Mouse (Mus musculus) heart, embryonic 13.5 days (tissue): Measurements from ENCODE around the gene Zfp36l2. TPM values are rescaled to one million over a fixed set of nuclear protein-coding genes. Genes with fewer than 3 reads are reported as not detected.

Source experiments
- ATAC-seq: fragments of 200-750 bp; cut with Nextera tagmentation; 2 replicates; pipeline ENCODE4 v1.8.0; 2017; ENCODE audit warnings: moderate TSS enrichment; ENCODE audit not compliant: insufficient number of reproducible peaks, low FRiP score, low TSS enrichment; ENCODE audit errors: extremely low read depth
- H3K27ac ChIP-seq: fragments of 300-500 bp; sonication (generic); replicated peaks from 2 replicates; pipeline ENCODE4 v1.5.1; 2015; ENCODE audit warnings: moderate library complexity, mild to moderate bottlenecking, inconsistent platforms
- H3K27me3 ChIP-seq: fragments of 300-500 bp; sonication (generic); replicated peaks from 2 replicates; pipeline ENCODE4 v1.6.1; 2015; ENCODE audit warnings: mild to moderate bottlenecking, inconsistent platforms
- H3K36me3 ChIP-seq: fragments of 300-500 bp; sonication (generic); 2 replicates; pipeline ENCODE4 v1.6.1; 2015; ENCODE audit warnings: mild to moderate bottlenecking, inconsistent platforms
- H3K4me1 ChIP-seq: fragments of 300-500 bp; sonication (generic); 2 replicates; pipeline ENCODE4 v1.6.1; 2015; ENCODE audit warnings: inconsistent platforms
- H3K4me2 ChIP-seq: fragments of 300-500 bp; sonication (generic); 2 replicates; pipeline ENCODE4 v1.6.1; 2015; ENCODE audit warnings: inconsistent platforms, mild to moderate bottlenecking, moderate library complexity
- H3K4me3 ChIP-seq: fragments of 300-500 bp; sonication (generic); 2 replicates; pipeline ENCODE4 v1.5.1; 2015; ENCODE audit warnings: moderate library complexity, mild to moderate bottlenecking, inconsistent platforms
- H3K9ac ChIP-seq: fragments of 300-500 bp; sonication (generic); 2 replicates; pipeline ENCODE4 v1.6.1; 2015; ENCODE audit warnings: inconsistent platforms, mild to moderate bottlenecking, moderate library complexity
- H3K9me3 ChIP-seq: fragments of 300-500 bp; sonication (generic); 2 replicates; pipeline ENCODE4 v1.6.1; 2016; ENCODE audit warnings: inconsistent platforms
- WGBS: fragments of 180-500 bp; shearing (Covaris S2); methylation state at CpG from one replicate; pipeline ENCODE4 v1.1.7; 2015; ENCODE audit warnings: mixed read lengths; 5-methylcytosine and 5-hydroxymethylcytosine counted together
- polyA plus RNA-seq: library from polyadenylated mRNA; unstranded; fragments of >200 nt; fragmentation: Nextera tagmentation; extraction: Ambion mirVana; gene quantifications from 2 replicates; pipeline ENCODE4 v1.2.1, GENCODE M21; 2015

The Zfp36l2 gene
- polyA plus RNA-seq, 1 experiment from 2014 or later: 6.2 TPM

DNA sequence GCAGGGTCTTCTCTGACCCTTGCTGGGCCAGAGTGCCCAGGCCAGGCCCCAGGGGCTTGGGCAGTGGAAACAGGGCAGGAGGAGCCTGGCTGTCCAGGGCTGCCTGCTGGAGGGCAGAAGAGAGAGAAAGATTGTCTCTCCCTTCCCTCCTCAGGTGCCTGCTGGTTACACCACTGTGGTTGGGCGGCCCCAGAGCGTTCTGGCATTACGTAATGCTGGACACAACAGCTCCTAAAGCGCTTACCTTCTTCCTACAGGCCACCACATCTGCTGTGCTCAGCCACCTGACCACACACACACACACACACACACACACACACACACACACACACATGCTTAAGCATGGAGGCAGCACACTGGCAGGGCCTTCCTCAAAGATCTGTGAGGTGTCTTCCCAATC is 20.4 kb downstream of the Zfp36l2 start:
- Histone ChIP-seq H3K9me3 (no peaks in the 10 kb centered on the region), H3K27ac (no peak overlapping the region), H3K4me1 (peaks cover under 1% of the 10 kb centered on the region; the same call in 1 of the 2 replicates), H3K4me3 (no peak overlapping the region), H3K27me3 (no peaks in the 10 kb centered on the region), H3K9ac (no peak overlapping the region), H3K36me3 (no peaks in the 10 kb centered on the region), H3K4me2 (no peak overlapping the region)
- no peak for ATAC-seq
- 100% methylated on average over 4 of the region's 4 CpGs for WGBS

DNA sequence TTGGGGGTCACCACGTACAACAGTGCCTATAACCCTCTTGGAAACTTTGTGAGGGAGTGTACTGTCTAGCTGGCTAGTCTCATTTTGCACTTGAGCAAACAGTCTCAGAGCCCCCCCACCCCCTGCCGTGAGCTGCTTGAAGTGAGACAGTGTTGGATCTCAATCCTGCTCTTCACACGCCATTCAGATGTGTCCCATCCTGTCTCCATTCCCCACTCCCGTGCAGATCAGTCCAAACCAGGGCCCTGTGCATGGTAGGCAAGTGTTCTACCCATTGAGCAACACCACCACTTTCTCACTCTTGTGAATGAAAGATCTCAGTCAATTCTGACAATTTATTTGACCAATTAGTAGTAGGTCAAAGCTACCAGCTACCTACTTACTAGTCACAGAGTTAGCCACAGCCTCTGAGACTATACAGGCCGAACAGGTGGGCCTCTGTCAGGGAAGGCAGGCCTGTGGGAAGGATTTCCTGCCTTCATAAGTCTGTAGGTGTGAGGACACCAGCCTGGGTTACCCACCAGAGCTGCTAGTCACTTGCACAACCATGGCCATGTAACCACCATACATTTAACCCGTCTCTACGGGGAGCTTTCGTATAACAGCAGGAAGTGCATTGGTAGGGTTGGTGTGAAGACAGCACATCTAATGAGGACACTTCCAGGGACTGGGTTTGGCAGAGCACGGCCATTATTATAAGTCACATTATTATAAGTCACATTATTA is 21.4 kb downstream of the Zfp36l2 start:
- Histone ChIP-seq H3K9ac (no peak overlapping the region), H3K4me2 (no peak overlapping the region), H3K4me1 (peaks cover 12% of the 10 kb centered on the region), H3K36me3 (no peaks in the 10 kb centered on the region), H3K9me3 (no peaks in the 10 kb centered on the region), H3K4me3 (no peak overlapping the region), H3K27me3 (no peaks in the 10 kb centered on the region), H3K27ac (no peak overlapping the region)
- no peak for ATAC-seq
- WGBS: 83% methylated on average over 9 of the region's 9 CpGs

DNA sequence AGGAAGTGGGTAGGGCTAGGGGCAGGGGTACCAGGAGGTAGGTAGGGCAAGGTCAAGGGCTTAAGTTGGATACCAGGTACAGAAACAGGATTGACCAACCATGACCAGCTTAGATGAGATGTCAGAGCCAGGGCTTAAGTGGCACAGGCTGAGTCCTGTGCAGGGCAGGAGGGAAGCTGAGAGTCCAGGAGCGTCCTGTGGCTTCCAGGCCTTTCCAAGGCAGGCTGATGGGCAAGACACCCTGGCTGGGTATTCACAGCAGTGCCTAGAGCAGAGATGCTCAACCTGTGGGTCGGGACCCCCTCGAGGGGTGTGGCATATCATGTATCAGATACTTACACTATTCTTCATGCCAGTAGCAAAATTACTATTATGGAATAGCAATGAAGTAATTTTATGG is 22.0 kb downstream of the Zfp36l2 start:
- 74% methylated on average over 3 of the region's 3 CpGs for WGBS
- no peak for ATAC-seq
- no peaks in the 10 kb centered on the region for H3K9me3 ChIP-seq

DNA sequence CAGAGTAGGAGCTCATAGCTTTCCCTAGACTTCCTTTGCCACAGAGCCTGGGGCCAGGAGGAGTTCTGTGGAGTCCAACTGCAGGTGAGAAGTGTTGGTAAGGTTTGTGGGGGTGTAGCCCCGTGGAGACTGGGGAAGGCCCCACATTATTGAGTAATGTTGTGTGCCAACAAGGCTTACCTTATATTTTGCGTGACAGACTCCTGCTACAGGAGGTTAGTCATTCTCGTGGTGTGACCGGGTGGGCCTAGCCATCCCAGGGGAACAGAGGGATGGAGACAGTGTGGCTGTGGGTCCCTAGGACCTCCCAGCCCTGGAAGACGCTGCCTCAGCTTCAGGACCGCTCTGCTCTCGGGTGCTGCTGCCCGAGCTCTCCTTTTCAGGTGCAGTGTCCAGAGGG is 23.6 kb downstream of the Zfp36l2 start:
- ATAC-seq: no peak
- Histone ChIP-seq H3K9me3 (no peaks in the 10 kb centered on the region), H3K27me3 (no peaks in the 10 kb centered on the region), H3K4me3 (no peak overlapping the region), H3K4me2 (no peak overlapping the region), H3K27ac (no peak overlapping the region), H3K9ac (no peak overlapping the region), H3K4me1 (peaks cover 17% of the 10 kb centered on the region), H3K36me3 (no peaks in the 10 kb centered on the region)
- 80% methylated on average over 8 of the region's 8 CpGs for WGBS

More for the DNA sequence above, 22.0 kb downstream of the Zfp36l2 start:
- no peak overlapping the region for H3K4me2 ChIP-seq
- peaks cover 17% of the 10 kb centered on the region for H3K4me1 ChIP-seq
- H3K4me3 ChIP-seq: no peak overlapping the region
- no peaks in the 10 kb centered on the region for H3K27me3 ChIP-seq
- no peaks in the 10 kb centered on the region for H3K36me3 ChIP-seq
- no peak overlapping the region for H3K9ac ChIP-seq
- H3K27ac ChIP-seq: no peak overlapping the region

DNA sequence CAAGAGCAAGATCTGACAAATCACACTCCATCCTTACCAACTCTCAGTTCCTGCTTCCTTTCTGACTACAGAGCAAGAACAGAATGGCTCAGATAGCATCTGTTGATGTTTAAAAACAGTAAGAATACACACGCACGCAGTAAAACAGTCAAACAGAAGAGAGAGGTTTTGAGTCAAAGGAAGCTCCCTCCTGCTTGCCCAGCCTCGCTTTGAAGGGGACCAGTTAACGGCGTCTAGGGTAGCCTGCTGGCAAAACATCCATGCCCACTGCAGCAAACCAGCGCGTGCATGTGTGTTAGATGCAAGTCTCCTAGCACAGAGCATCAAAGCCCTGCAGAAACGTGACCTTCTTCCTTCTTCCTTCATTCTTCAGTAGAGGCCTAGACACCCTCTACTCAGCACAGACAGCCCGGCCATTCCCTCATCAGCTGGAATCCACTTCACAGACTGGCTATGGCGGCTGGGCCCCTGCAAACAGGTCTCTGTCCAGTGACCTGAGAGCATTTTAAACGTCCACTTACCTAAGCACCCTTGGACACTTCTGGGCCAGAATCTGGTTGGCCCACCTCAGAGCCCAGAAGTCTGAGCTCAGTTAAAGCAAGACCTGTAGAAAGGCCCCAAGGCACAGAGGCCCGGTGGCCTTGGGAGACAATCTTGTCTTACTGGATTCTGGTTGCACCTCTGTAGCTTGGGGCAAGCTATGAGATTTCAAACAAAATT is 24.5 kb downstream of the Zfp36l2 start:
- Histone ChIP-seq H3K27ac (no peak overlapping the region), H3K27me3 (no peaks in the 10 kb centered on the region), H3K4me3 (no peak overlapping the region), H3K9me3 (no peaks in the 10 kb centered on the region), H3K4me1 (peaks cover 20% of the 10 kb centered on the region), H3K9ac (no peak overlapping the region), H3K36me3 (no peaks in the 10 kb centered on the region), H3K4me2 (no peak overlapping the region)
- 79% methylated on average over 12 of the region's 12 CpGs for WGBS
- ATAC-seq: no peak

DNA sequence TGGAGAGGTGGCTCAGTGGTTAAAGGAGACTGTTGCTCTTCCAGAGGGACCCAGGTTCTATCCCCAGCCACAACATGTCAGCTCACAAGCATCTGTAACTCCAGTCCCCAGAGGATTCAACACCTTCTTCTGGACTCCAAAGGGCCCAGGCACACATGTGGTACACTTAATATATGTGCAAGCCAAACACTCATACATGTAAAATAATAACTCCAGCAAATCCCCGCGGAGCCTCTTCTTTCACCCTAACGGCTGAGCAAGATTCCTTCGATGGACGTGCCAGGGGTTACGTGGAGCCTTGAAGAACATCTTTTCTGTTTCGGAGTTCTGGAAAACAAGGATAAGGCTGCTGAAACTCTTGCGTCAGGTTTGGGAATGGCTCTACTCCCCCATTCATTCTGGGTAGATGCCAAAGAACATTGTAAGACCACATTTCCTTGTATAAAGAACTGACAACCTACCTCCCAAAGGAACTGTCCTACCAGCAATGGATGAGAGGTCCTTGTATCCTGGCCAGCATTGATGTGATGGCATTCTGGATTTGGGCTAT is 25.5 kb downstream of the Zfp36l2 start:
- H3K27ac ChIP-seq: peak overlapping the region; percentile 1; the same call in 1 of the 2 replicates
- ATAC-seq: no peak
- no peaks in the 10 kb centered on the region for H3K9me3 ChIP-seq
- no peak overlapping the region for H3K4me2 ChIP-seq
- H3K27me3 ChIP-seq: 0 out of 2 replicates have a peak, but pooled peaks cover 4% of the 10 kb centered on the region
- peaks cover 30% of the 10 kb centered on the region for H3K4me1 ChIP-seq
- H3K9ac ChIP-seq: no peak overlapping the region
- no peak overlapping the region for H3K4me3 ChIP-seq
- 78% methylated on average over 8 of the region's 8 CpGs for WGBS
- no peaks in the 10 kb centered on the region for H3K36me3 ChIP-seq

DNA sequence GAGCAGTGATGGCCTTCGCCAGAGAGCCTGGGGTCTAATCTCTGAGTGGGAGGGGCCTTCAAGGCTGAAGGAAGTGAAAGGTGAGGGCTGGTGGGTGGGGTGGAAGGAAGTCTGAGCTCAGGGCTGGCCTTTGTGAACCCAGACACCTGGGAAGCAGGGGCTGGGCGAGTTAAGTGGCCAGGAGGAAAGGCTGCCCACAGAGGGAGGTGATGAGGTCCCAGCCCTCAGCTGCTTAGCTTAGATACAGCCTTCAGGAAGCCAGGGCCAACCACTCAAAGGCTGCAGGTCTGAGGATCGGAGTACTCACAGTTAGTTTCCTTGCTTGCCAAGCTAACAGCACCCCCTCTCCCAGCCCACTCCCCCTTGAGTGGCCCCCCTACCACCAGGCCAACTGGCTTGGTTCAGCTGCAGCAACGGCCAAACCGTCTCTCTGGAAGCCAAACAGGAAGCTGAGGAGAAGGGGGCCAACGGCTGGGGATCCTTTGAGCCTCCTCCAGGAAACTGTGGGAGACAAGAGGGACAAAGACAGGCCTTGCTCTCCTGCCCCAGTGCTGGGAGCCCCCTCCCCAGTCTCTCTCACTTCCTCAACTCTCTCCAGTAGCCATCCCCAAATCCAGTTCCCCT is 26.4 kb downstream of the Zfp36l2 start:
- Histone ChIP-seq H3K36me3 (no peaks in the 10 kb centered on the region), H3K4me1 (peaks cover 39% of the 10 kb centered on the region), H3K4me2 (no peak overlapping the region), H3K27me3 (0 out of 2 replicates have a peak, but pooled peaks cover 8% of the 10 kb centered on the region), H3K27ac (peak overlapping the region; percentile 1; the same call in 1 of the 2 replicates), H3K9ac (no peak overlapping the region), H3K4me3 (no peak overlapping the region), H3K9me3 (no peaks in the 10 kb centered on the region)
- ATAC-seq: no peak
- 27% methylated on average over 6 of the region's 6 CpGs for WGBS

DNA sequence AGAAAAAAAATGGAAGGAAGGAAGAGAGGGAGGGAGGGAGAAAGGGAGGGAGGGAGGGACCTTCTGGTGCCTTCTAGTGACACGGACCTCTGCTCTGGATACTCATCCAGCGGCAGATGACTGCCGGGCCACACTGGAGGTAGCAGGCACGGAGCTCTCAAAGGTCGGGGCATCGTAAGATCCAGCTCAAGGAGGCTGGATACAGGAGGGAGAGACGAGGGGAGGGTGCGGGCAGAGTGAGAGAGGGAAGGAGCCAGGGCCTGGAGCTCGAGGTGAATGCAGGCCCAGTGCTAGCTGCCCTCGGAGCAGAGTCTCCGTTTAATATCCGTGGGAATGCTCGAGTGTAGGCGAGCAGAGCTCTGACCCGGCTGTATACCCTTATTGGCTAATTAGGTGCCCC is 28.9 kb downstream of the Zfp36l2 start:
- no peak overlapping the region for H3K27ac ChIP-seq
- 75% methylated on average over 15 of the region's 15 CpGs for WGBS

DNA sequence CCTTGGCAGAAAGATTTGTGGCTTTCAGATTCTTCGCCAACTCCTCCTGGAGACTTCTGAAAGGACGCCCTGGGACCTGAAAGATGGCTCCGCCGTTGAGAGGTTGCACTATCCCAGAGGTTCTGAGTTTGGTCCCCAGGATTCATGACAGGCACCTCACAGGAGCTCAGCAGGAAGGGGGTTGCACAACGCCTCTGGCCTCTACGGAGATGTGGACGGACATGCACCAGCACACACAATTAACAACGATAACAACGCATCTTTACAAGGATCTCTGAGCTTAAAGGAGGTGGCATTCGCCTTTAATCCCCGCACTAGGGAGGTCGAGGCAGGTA is 29.3 kb downstream of the Zfp36l2 start:
- Histone ChIP-seq H3K4me1 (peaks cover 58% of the 10 kb centered on the region), H3K4me3 (no peak overlapping the region), H3K4me2 (no peak overlapping the region), H3K27ac (no peak overlapping the region), H3K9me3 (no peaks in the 10 kb centered on the region), H3K36me3 (no peaks in the 10 kb centered on the region), H3K27me3 (0 out of 2 replicates have a peak, but pooled peaks cover 12% of the 10 kb centered on the region), H3K9ac (no peak overlapping the region)
- 85% methylated on average over 12 of the region's 12 CpGs for whole genome bisulfite sequencing
- ATAC-seq: no peak

More for the DNA sequence above, 28.9 kb downstream of the Zfp36l2 start:
- H3K4me2 ChIP-seq: no peak overlapping the region
- ATAC-seq: no peak
- H3K9ac ChIP-seq: no peak overlapping the region
- H3K4me1 ChIP-seq: peaks cover 54% of the 10 kb centered on the region
- no peak overlapping the region for H3K4me3 ChIP-seq
- no peaks in the 10 kb centered on the region for H3K9me3 ChIP-seq
- no peaks in the 10 kb centered on the region for H3K36me3 ChIP-seq
- 0 out of 2 replicates have a peak, but pooled peaks cover 12% of the 10 kb centered on the region for H3K27me3 ChIP-seq

DNA sequence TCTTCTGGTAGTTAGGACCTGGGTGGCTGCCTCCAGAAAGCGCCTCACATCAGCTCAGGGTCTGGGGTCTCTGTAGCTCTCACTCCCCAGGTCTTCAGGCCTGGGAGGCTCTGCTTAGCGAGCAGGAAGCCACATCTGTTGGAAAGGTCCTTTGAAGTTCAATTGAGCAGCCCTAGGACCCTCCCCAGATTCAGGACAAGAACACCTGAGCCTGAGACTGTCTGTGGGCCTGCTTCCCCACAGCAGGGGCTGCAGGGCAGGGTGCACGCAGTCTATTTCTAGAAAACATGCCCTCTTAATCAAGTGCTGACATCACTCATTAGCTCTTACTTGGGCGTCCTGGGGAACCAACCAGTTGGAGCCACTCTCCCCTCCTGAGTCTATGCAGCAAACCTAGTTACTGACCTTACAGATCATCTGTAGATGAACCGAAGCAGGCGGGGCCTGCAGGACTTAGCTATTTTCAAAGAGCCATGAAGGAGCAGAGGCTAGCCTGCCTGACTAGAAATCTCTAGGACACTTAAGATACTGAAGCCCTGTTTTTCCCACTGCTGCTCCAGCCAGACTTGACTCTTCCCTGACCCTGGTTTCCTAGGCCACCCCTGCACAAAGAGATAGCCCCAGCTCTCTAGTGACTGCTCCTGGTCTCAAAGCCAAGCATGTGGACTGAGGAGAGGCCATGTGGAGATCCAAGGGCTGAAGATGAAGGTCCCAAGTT is 29.8 kb downstream of the Zfp36l2 start:
- Histone ChIP-seq H3K27ac (no peak overlapping the region; the same call in 1 of the 2 replicates), H3K9me3 (no peaks in the 10 kb centered on the region), H3K9ac (0 out of 2 replicates have a peak overlapping the region, but pooled peaks have one; percentile 13), H3K4me2 (no peak overlapping the region), H3K36me3 (no peaks in the 10 kb centered on the region), H3K4me3 (no peak overlapping the region), H3K27me3 (0 out of 2 replicates have a peak, but pooled peaks cover 12% of the 10 kb centered on the region), H3K4me1 (peaks cover 63% of the 10 kb centered on the region)
- no peak for ATAC-seq
- 52% methylated on average over 6 of the region's 6 CpGs for WGBS
